Comparison of ENCODE assay signal across 9 mouse cellular contexts in the genomic region with DNA sequence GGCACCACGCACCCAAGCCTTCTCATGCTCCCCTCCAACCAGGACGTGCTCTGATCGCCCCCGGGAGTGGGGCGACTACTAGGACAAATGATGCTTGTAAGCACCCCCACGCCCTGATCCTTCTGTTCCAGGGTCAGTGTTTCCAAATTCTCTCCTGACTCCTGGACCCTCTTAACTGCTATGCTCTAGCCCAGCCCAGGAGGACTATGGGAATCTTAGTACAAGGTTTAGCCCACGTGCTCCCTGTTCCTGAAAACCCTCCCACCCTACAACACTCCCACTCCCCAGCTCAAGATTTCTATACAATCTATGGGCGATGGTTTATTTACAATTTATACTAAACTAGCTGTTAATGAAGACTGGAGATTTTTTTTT. TPM values are rescaled to one million over a fixed set of nuclear protein-coding genes. Genes with fewer than 3 reads are reported as not detected.
DNase-seq lines count a peak whose midpoint lies in the region; ATAC-seq and TF ChIP-seq lines count a peak whose summit lies in the region.
"Had no signal": no experiment of that assay in that cellular context is flagged by ENCODE, and none has a peak within 500 bp of the region (broad histone marks: within the 10 kb centered on the region; RNA-seq: fewer than 3 reads in every experiment).

No protein-coding gene starts in this region.

- peaks cover 75% of the 10 kb centered on the region for H3K36me3 ChIP-seq in kidney, embryonic 15.5 days
- peaks cover 67% of the 10 kb centered on the region for H3K36me3 ChIP-seq in embryonic facial prominence, embryonic 12.5 days
- peaks cover 23% of the 10 kb centered on the region; the same call in 1 of the 2 replicates for H3K36me3 ChIP-seq in intestine, embryonic 15.5 days
- peaks cover 9% of the 10 kb centered on the region for H3K36me3 ChIP-seq in myocyte (ENCODE audit: control insufficient read depth, insufficient read depth)

- H3K9ac ChIP-seq in kidney, embryonic 15.5 days, result peak overlapping the region; percentile 94; the same call in 1 of the 2 replicates
- H3K9ac ChIP-seq in embryonic facial prominence, embryonic 12.5 days, result peak overlapping the region; percentile 85; the same call in 1 of the 2 replicates
- no peak overlapping the region for H3K9ac ChIP-seq in intestine, embryonic 15.5 days

- no peaks in the 10 kb centered on the region for H3K9me3 ChIP-seq in kidney, embryonic 15.5 days (replicated peaks)
- H3K9me3 ChIP-seq in embryonic facial prominence, embryonic 12.5 days, result no peaks in the 10 kb centered on the region
- H3K9me3 ChIP-seq in intestine, embryonic 15.5 days, result no peaks in the 10 kb centered on the region

- no peaks in the 10 kb centered on the region for H3K27me3 ChIP-seq in kidney, embryonic 15.5 days
- H3K27me3 ChIP-seq in embryonic facial prominence, embryonic 12.5 days, result no peaks in the 10 kb centered on the region
- no peaks in the 10 kb centered on the region for H3K27me3 ChIP-seq in intestine, embryonic 15.5 days (replicated peaks)
- H3K27me3 ChIP-seq in myocyte (ENCODE audit: control insufficient read depth, insufficient read depth, insufficient read length), result no peaks in the 10 kb centered on the region

- intact Hi-C loops in gastrocnemius, postnatal 14 days (cut with DNase I; ENCODE audit: low total_unique reads), result no loop called here

- H3ac ChIP-seq in myocyte (ENCODE audit: control insufficient read depth, insufficient read length), result peak overlapping the region; percentile 50

- H3K27ac ChIP-seq in kidney, embryonic 15.5 days, result 0 out of 2 replicates have a peak overlapping the region, but pooled peaks have one; percentile 18
- H3K27ac ChIP-seq in embryonic facial prominence, embryonic 12.5 days, result peak overlapping the region; percentile 90; the same call in 1 of the 2 replicates
- no peak overlapping the region for H3K27ac ChIP-seq in intestine, embryonic 15.5 days

- H3K79me2 ChIP-seq in myocyte (ENCODE audit: control insufficient read depth, insufficient read depth), result peaks cover 19% of the 10 kb centered on the region

- no peak for TF ChIP-seq POLR2A in myocyte (IDR thresholded peaks at IDR 0.05; ENCODE audit: insufficient read length, low read depth)

- 14% methylated on average over 8 of the region's 8 CpGs for WGBS in kidney, embryonic 15.5 days
- 12% methylated on average over 8 of the region's 8 CpGs for whole genome bisulfite sequencing in embryonic facial prominence, embryonic 12.5 days
- 15% methylated on average over 8 of the region's 8 CpGs for WGBS in intestine, embryonic 15.5 days

- no peak for ATAC-seq in kidney, embryonic 15.5 days (replicated peaks; ENCODE audit: low FRiP score)
- no peak for ATAC-seq in embryonic facial prominence, embryonic 12.5 days (ENCODE audit: insufficient number of reproducible peaks, insufficient read depth, low FRiP score, low TSS enrichment)
- no peak; the same call in 1 of the 2 replicates for ATAC-seq in intestine, embryonic 15.5 days

- peak overlapping the region; percentile 91 for H3K4me2 ChIP-seq in kidney, embryonic 15.5 days
- peak overlapping the region; percentile 84 for H3K4me2 ChIP-seq in embryonic facial prominence, embryonic 12.5 days (replicated peaks)
- H3K4me2 ChIP-seq in intestine, embryonic 15.5 days (replicated peaks), result peak overlapping the region; percentile 84
- H3K4me2 ChIP-seq in myocyte (ENCODE audit: low read depth), result peak overlapping the region; percentile 42

- H3K4me1 ChIP-seq in kidney, embryonic 15.5 days, result peaks cover 29% of the 10 kb centered on the region
- peaks cover 15% of the 10 kb centered on the region for H3K4me1 ChIP-seq in embryonic facial prominence, embryonic 12.5 days
- peaks cover 9% of the 10 kb centered on the region for H3K4me1 ChIP-seq in intestine, embryonic 15.5 days (replicated peaks)

- DNase-seq in kidney, adult 9 months, result no peak
- DNase-seq in gastrocnemius, postnatal 14 days, result no peak
- no peak for DNase-seq in layer of hippocampus, adult 8-10 months (ENCODE audit: low spot score in 2 of 2)
- DNase-seq in frontal cortex, postnatal 36 days (ENCODE audit: low spot score in 2 of 2), result no peak

- H3K4me3 ChIP-seq in kidney, embryonic 15.5 days (replicated peaks), result peak overlapping the region; percentile 95
- H3K4me3 ChIP-seq in embryonic facial prominence, embryonic 12.5 days, result peak overlapping the region; percentile 85
- peak overlapping the region; percentile 95 for H3K4me3 ChIP-seq in intestine, embryonic 15.5 days (replicated peaks)
- H3K4me3 ChIP-seq in myocyte, result peak overlapping the region; percentile 43

TF ChIP-seq in myocyte, 11 proteins besides CTCF, POLR2A, EP300 and RAD21:
- TF ChIP-seq SRF (IDR thresholded peaks at IDR 0.05; ENCODE audit: control insufficient read depth, insufficient read length, low read depth) (no peak), MYOG (IDR thresholded peaks at IDR 0.05; ENCODE audit: control insufficient read depth in 1 of 3, insufficient read depth in 1 of 3, insufficient read length in 2 of 3, low read depth in 2 of 3) (no peak), TCF12 (IDR thresholded peaks at IDR 0.05; ENCODE audit: insufficient read depth, poor library complexity, severe bottlenecking) (no peak), CEBPB (IDR thresholded peaks at IDR 0.05; ENCODE audit: insufficient read depth, poor library complexity, severe bottlenecking) (no peak), REST (IDR thresholded peaks at IDR 0.05; ENCODE audit: insufficient read depth, insufficient read length) (no peak), USF1 (IDR thresholded peaks at IDR 0.05; ENCODE audit: low read depth) (no peak), E2F4 (IDR thresholded peaks at IDR 0.05; ENCODE audit: insufficient read depth) (no peak), MAX (IDR thresholded peaks at IDR 0.05; ENCODE audit: low read depth) (no peak), POLR2AphosphoS2 (IDR thresholded peaks at IDR 0.05; ENCODE audit: insufficient read length, low read depth) (no peak), MYOD1 (IDR thresholded peaks at IDR 0.05; ENCODE audit: control insufficient read depth in 1 of 3, insufficient read length in 2 of 3, low read depth in 2 of 3) (no peak), TCF3 (IDR thresholded peaks at IDR 0.05; ENCODE audit: insufficient read length, low read depth) (no peak)

RNA-seq across cellular contexts. Expression of a gene that starts 0.3 kb away (rescaled TPM):
- 39.9 and 43.6 TPM in 2 replicates for polyA plus RNA-seq in kidney, embryonic 15.5 days (2015; fragmentation: Nextera tagmentation; extraction: Ambion mirVana)
- 49.5 and 51.2 TPM in 2 replicates for polyA plus RNA-seq in embryonic facial prominence, embryonic 12.5 days (2016; fragmentation: Nextera tagmentation; extraction: Ambion mirVana)
- 33.9 and 35.6 TPM in 2 replicates for polyA plus RNA-seq in intestine, embryonic 15.5 days (2015; fragmentation: Nextera tagmentation; extraction: Ambion mirVana)
- 25.7 TPM for polyA plus RNA-seq in myocyte (2012; fragmentation: generic; extraction: Trizol)
- total RNA-seq in gastrocnemius, postnatal 14 days (2021), result 1 to 10 TPM; 8.3 to 9.4 TPM
- 10 to 100 TPM; 22.7 to 25.8 (median 24.1) TPM for total RNA-seq in layer of hippocampus, adult 8-10 months (2022)

RNA-seq across cellular contexts. Expression of a gene that starts 13.6 kb away (rescaled TPM):
- 74.3 and 76.4 TPM in 2 replicates for polyA plus RNA-seq in kidney, embryonic 15.5 days (2015; fragmentation: Nextera tagmentation; extraction: Ambion mirVana)
- polyA plus RNA-seq in embryonic facial prominence, embryonic 12.5 days (2016; fragmentation: Nextera tagmentation; extraction: Ambion mirVana), result 85.6 and 85.8 TPM in 2 replicates
- 63.8 and 64.9 TPM in 2 replicates for polyA plus RNA-seq in intestine, embryonic 15.5 days (2015; fragmentation: Nextera tagmentation; extraction: Ambion mirVana)
- 60.5 TPM for polyA plus RNA-seq in myocyte (2012; fragmentation: generic; extraction: Trizol)
- total RNA-seq in gastrocnemius, postnatal 14 days (2021), result 10 to 100 TPM; 31.6 to 33.8 TPM
- total RNA-seq in layer of hippocampus, adult 8-10 months (2022), result 10 to 100 TPM; 50.4 to 57.0 (median 54.1) TPM

RNA-seq across cellular contexts. Expression of a gene that starts 22.1 kb away (rescaled TPM):
- polyA plus RNA-seq in kidney, embryonic 15.5 days (2015; fragmentation: Nextera tagmentation; extraction: Ambion mirVana), result 0.08 TPM in 2 replicates
- polyA plus RNA-seq in embryonic facial prominence, embryonic 12.5 days (2016; fragmentation: Nextera tagmentation; extraction: Ambion mirVana), result 0.06 and 0.12 TPM in 2 replicates
- polyA plus RNA-seq in intestine, embryonic 15.5 days (2015; fragmentation: Nextera tagmentation; extraction: Ambion mirVana), result 0.05 and 0.06 TPM in 2 replicates
- polyA plus RNA-seq in myocyte (2012; fragmentation: generic; extraction: Trizol), result 0.01 TPM
- under 1 TPM; 0.33 to 0.44 TPM for total RNA-seq in gastrocnemius, postnatal 14 days (2021)
- 1 to 10 TPM; 4.1 to 5.5 (median 4.4) TPM for total RNA-seq in layer of hippocampus, adult 8-10 months (2022)
- total RNA-seq: common myeloid progenitor, adult 5-6 weeks had no signal

RNA-seq across cellular contexts. Expression of a gene that starts 41.6 kb away (rescaled TPM):
- 0.14 TPM in 1 of 2 replicates, not detected in the other for polyA plus RNA-seq in kidney, embryonic 15.5 days (2015; fragmentation: Nextera tagmentation; extraction: Ambion mirVana)
- polyA plus RNA-seq in embryonic facial prominence, embryonic 12.5 days (2016; fragmentation: Nextera tagmentation; extraction: Ambion mirVana), result 0.27 and 0.28 TPM in 2 replicates
- 0.11 and 0.15 TPM in 2 replicates for polyA plus RNA-seq in intestine, embryonic 15.5 days (2015; fragmentation: Nextera tagmentation; extraction: Ambion mirVana)
- not detected for polyA plus RNA-seq in myocyte (2012; fragmentation: generic; extraction: Trizol)
- not detected for total RNA-seq in gastrocnemius, postnatal 14 days (2021)
- total RNA-seq in layer of hippocampus, adult 8-10 months (2022), result 1 to 10 TPM in 3 of 4 experiments, under 1 TPM in 1; 0.99 to 1.7 (median 1.5) TPM
- total RNA-seq: common myeloid progenitor, adult 5-6 weeks had no signal

RNA-seq across cellular contexts. Expression of a gene that starts 45.7 kb away (rescaled TPM):
- 3.2 and 3.3 TPM in 2 replicates for polyA plus RNA-seq in kidney, embryonic 15.5 days (2015; fragmentation: Nextera tagmentation; extraction: Ambion mirVana)
- 9.7 and 10.1 TPM in 2 replicates for polyA plus RNA-seq in embryonic facial prominence, embryonic 12.5 days (2016; fragmentation: Nextera tagmentation; extraction: Ambion mirVana)
- 2.2 and 2.4 TPM in 2 replicates for polyA plus RNA-seq in intestine, embryonic 15.5 days (2015; fragmentation: Nextera tagmentation; extraction: Ambion mirVana)
- 6.1 TPM for polyA plus RNA-seq in myocyte (2012; fragmentation: generic; extraction: Trizol)
- 1 to 10 TPM; 2.8 to 3.5 TPM for total RNA-seq in gastrocnemius, postnatal 14 days (2021)
- 10 to 100 TPM; 20.6 to 24.1 (median 23.1) TPM for total RNA-seq in layer of hippocampus, adult 8-10 months (2022)

Comparison
In these comparisons a context has a peak if more than half of its experiments do, and no peak if none do; other contexts are left out.
1. H3K4me3 ChIP-seq: peak in every context shown above with its lines; median percentile 95 in kidney, embryonic 15.5 days; 95 in intestine, embryonic 15.5 days; 85 in embryonic facial prominence, embryonic 12.5 days; 43 in myocyte.